Mouse (Mus musculus): ENCODE measurements around the gene Cacnb4.

DNA sequence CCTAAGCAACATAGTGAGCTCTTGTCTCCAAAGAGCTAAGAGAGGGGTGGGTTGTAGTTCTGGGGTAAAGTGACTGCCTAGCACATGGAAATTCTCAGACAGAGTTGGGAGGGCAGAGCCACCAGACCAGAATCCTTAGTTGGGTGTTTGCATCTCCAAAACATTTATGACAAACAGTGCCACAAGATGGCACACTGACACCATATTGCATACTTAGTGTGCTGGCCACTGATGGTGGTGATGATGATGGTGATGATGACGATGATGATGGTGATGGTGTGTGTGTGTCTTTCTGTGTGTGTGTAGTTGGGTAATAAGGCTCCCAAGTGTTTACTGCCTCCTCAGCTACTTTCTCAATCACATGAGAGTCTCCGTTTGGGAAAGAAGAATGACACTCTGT, 54.0 kb downstream of the Cacnb4 start:
- peak; percentile 13; the same call in 1 of the 2 replicates for TF ChIP-seq CTCF (IDR thresholded peaks at IDR 0.05; ENCODE audit: control insufficient read depth, insufficient read depth, insufficient replicate concordance, low read depth, low read length)
- TF ChIP-seq POLR2A (IDR thresholded peaks at IDR 0.05; ENCODE audit: control insufficient read depth, low read depth, low read length): no peak
